Mouse (Mus musculus) embryonic facial prominence, embryonic 11.5 days (tissue): Measurements from ENCODE around the gene Ccdc12. TPM values are rescaled to one million over a fixed set of nuclear protein-coding genes. Genes with fewer than 3 reads are reported as not detected.

Experiments used
- ATAC-seq: fragments of 200-750 bp; cut with Nextera tagmentation; replicated peaks from 2 replicates; pipeline ENCODE4 v1.8.0; 2017; ENCODE audit warnings: low read depth; ENCODE audit not compliant: insufficient number of reproducible peaks, low FRiP score, low TSS enrichment
- DNase-seq: peaks from one replicate; pipeline ENCODE4 v3.0.0-alpha.2; 2015; ENCODE audit warnings: low spot score
- H3K27ac ChIP-seq: fragments of 300-500 bp; sonication (generic); replicated peaks from 2 replicates; pipeline ENCODE4 v1.5.1; 2014; ENCODE audit warnings: mild to moderate bottlenecking, low read depth, low read length, control low read depth
- H3K27me3 ChIP-seq: fragments of 300-500 bp; sonication (generic); 2 replicates; pipeline ENCODE4 v1.6.1; 2014; ENCODE audit warnings: mild to moderate bottlenecking, low read length, moderate library complexity, mixed read lengths; ENCODE audit not compliant: control insufficient read depth, insufficient read depth
- H3K36me3 ChIP-seq: fragments of 300-500 bp; sonication (generic); replicated peaks from 2 replicates; pipeline ENCODE4 v1.6.1; 2014; ENCODE audit warnings: low read depth, mild to moderate bottlenecking, low read length, moderate library complexity, mixed read lengths; ENCODE audit not compliant: control insufficient read depth, insufficient read depth
- H3K4me1 ChIP-seq: fragments of 300-500 bp; sonication (generic); 2 replicates; pipeline ENCODE4 v1.6.1; 2014; ENCODE audit warnings: low read length, mixed read lengths; ENCODE audit not compliant: control insufficient read depth, insufficient read depth
- H3K4me2 ChIP-seq: fragments of 300-500 bp; sonication (generic); 2 replicates; pipeline ENCODE4 v1.6.1; 2014; ENCODE audit warnings: low read depth, mild to moderate bottlenecking, control low read depth, low read length, moderate library complexity
- H3K4me3 ChIP-seq: fragments of 300-500 bp; sonication (generic); 2 replicates; pipeline ENCODE4 v1.5.1; 2014; ENCODE audit warnings: low read depth, low read length, control low read depth
- H3K9ac ChIP-seq: fragments of 300-500 bp; sonication (generic); replicated peaks from 2 replicates; pipeline ENCODE4 v1.6.1; 2014; ENCODE audit warnings: mild to moderate bottlenecking, control low read depth, low read length
- H3K9me3 ChIP-seq: fragments of 300-500 bp; sonication (generic); replicated peaks from 2 replicates; pipeline ENCODE4 v1.6.1; 2016; ENCODE audit warnings: mild to moderate bottlenecking, low read length, inconsistent platforms, mixed read lengths; ENCODE audit not compliant: control insufficient read depth
- WGBS: fragments of 180-500 bp; shearing (Covaris S2); extraction: QIAGEN DNeasy Blood & Tissue Kit; methylation state at CpG from one replicate; pipeline ENCODE4 v1.1.7; 2014; 5-methylcytosine and 5-hydroxymethylcytosine counted together
- microRNA-seq: library from miRNA; unstranded; fragments of <30 nt; microRNA quantifications from one replicate; pipeline ENCODE4, GENCODE M21; 2016; ENCODE audit warnings: borderline number of aligned reads
- polyA plus RNA-seq: library from polyadenylated mRNA; unstranded; fragments of >200 nt; fragmentation: Nextera tagmentation; extraction: Ambion mirVana; gene quantifications from 2 replicates; pipeline ENCODE4 v1.2.1, GENCODE M21; 2014

Ccdc12 gene
- polyA plus RNA-seq, 1 experiment from 2014 or later, result 118 TPM

GRCm38 (mm10) chr9:110752917-110753435 lies 96.7 kb downstream of the Ccdc12 start:
- H3K4me1 ChIP-seq, result no peaks in the 10 kb centered on the region
- no peaks in the 10 kb centered on the region for H3K9me3 ChIP-seq
- H3K4me3 ChIP-seq, result no peak overlapping the region
- H3K27ac ChIP-seq, result no peak overlapping the region
- no peaks in the 10 kb centered on the region for H3K27me3 ChIP-seq
- no peak overlapping the region for H3K9ac ChIP-seq
- ATAC-seq (no peak), DNase-seq (no peak)
- H3K36me3 ChIP-seq, result no peaks in the 10 kb centered on the region
- no peak overlapping the region for H3K4me2 ChIP-seq
- WGBS, result 81% methylated on average over 4 of the region's 4 CpGs

- DNase-seq (no peak), ATAC-seq (no peak)
- H3K4me2 ChIP-seq, result no peak overlapping the region
- H3K9me3 ChIP-seq, result no peaks in the 10 kb centered on the region
- H3K27ac ChIP-seq, result no peak overlapping the region
- no peaks in the 10 kb centered on the region for H3K36me3 ChIP-seq
- 72% methylated on average over 4 of the region's 4 CpGs for WGBS
- H3K4me3 ChIP-seq, result no peak overlapping the region
- H3K9ac ChIP-seq, result no peak overlapping the region
- H3K4me1 ChIP-seq, result no peaks in the 10 kb centered on the region
- H3K27me3 ChIP-seq, result no peaks in the 10 kb centered on the region
Measured at GRCm38 (mm10) chr9:110753773-110754172, 97.5 kb downstream of the Ccdc12 start.

- no peaks in the 10 kb centered on the region; the same call in 1 of the 2 replicates for H3K4me1 ChIP-seq
- WGBS, result 72% methylated on average over 5 of the region's 5 CpGs
- H3K27me3 ChIP-seq, result no peaks in the 10 kb centered on the region
- no peak overlapping the region for H3K27ac ChIP-seq
- no peak overlapping the region for H3K4me3 ChIP-seq
- ATAC-seq (no peak), DNase-seq (no peak)
- no peak overlapping the region for H3K9ac ChIP-seq
- no peak overlapping the region for H3K4me2 ChIP-seq
- H3K36me3 ChIP-seq, result no peaks in the 10 kb centered on the region
- H3K9me3 ChIP-seq, result no peaks in the 10 kb centered on the region
Measured at GRCm38 (mm10) chr9:110757816-110758215, 101.5 kb downstream of the Ccdc12 start.

- no peak for ATAC-seq
- no peaks in the 10 kb centered on the region for H3K27me3 ChIP-seq
- H3K9ac ChIP-seq, result no peak overlapping the region
- H3K4me3 ChIP-seq, result no peak overlapping the region
- WGBS, result 77% methylated on average over 8 of the region's 8 CpGs
- no peak overlapping the region for H3K4me2 ChIP-seq
- H3K9me3 ChIP-seq, result no peaks in the 10 kb centered on the region
- no peaks in the 10 kb centered on the region; the same call in 1 of the 2 replicates for H3K4me1 ChIP-seq
- no peak for DNase-seq
- H3K27ac ChIP-seq, result no peak overlapping the region
- no peaks in the 10 kb centered on the region for H3K36me3 ChIP-seq
Measured at GRCm38 (mm10) chr9:110758605-110759004, 102.3 kb downstream of the Ccdc12 start.

- Histone ChIP-seq H3K4me1 (no peaks in the 10 kb centered on the region; the same call in 1 of the 2 replicates), H3K36me3 (no peaks in the 10 kb centered on the region), H3K4me2 (no peak overlapping the region), H3K4me3 (no peak overlapping the region), H3K27ac (no peak overlapping the region), H3K9me3 (no peaks in the 10 kb centered on the region), H3K27me3 (no peaks in the 10 kb centered on the region), H3K9ac (no peak overlapping the region)
- 37% methylated on average over 2 of the region's 2 CpGs for WGBS
- ATAC-seq (no peak), DNase-seq (peak; percentile 70)
Measured at GRCm38 (mm10) chr9:110759265-110759664, 103.0 kb downstream of the Ccdc12 start.

GRCm38 (mm10) chr9:110760886-110761285 lies 104.6 kb downstream of the Ccdc12 start:
- no peaks in the 10 kb centered on the region; the same call in 1 of the 2 replicates for H3K4me1 ChIP-seq
- ATAC-seq (no peak), DNase-seq (no peak)
- no peak overlapping the region for H3K27ac ChIP-seq
- no peak overlapping the region for H3K4me2 ChIP-seq
- H3K27me3 ChIP-seq, result no peaks in the 10 kb centered on the region
- WGBS, result 77% methylated on average over 8 of the region's 8 CpGs
- no peak overlapping the region for H3K4me3 ChIP-seq
- no peaks in the 10 kb centered on the region for H3K36me3 ChIP-seq
- no peaks in the 10 kb centered on the region for H3K9me3 ChIP-seq
- H3K9ac ChIP-seq, result no peak overlapping the region

Small RNAs within 50 kb of the gene (microRNA-seq; reads per million reads assigned to microRNA genes)
- gene Mir8107, result not detected

Other genes starting within 250 kb of the Ccdc12 start
- gene Ptpn23, start 248.3 kb upstream of the Ccdc12 start, polyA plus RNA-seq, result 11.0 and 14.6 TPM in 2 replicates
- 1.5 and 2.3 TPM in 2 replicates for gene Ngp, start 236.8 kb upstream of the Ccdc12 start, polyA plus RNA-seq
- 7.4 and 7.5 TPM in 2 replicates for gene Klhl18, start 179.8 kb upstream of the Ccdc12 start, polyA plus RNA-seq
- gene Kif9, start 179.5 kb upstream of the Ccdc12 start, polyA plus RNA-seq, result 0.59 and 1.2 TPM in 2 replicates
- 49.8 and 51.1 TPM in 2 replicates for gene Setd2, start 123.9 kb upstream of the Ccdc12 start, polyA plus RNA-seq
- gene Nradd, start 32.1 kb upstream of the Ccdc12 start, polyA plus RNA-seq, result 25.1 and 29.2 TPM in 2 replicates
- 0.70 and 0.71 TPM in 2 replicates for gene Nbeal2, start 2.3 kb upstream of the Ccdc12 start, polyA plus RNA-seq
- 2.8 and 14.9 TPM in 2 replicates for gene Myl3, start 85.4 kb downstream of the Ccdc12 start, polyA plus RNA-seq
- gene Pth1r, start 90.6 kb downstream of the Ccdc12 start, polyA plus RNA-seq, result 37.8 and 39.8 TPM in 2 replicates
- gene Prss42, start 141.7 kb downstream of the Ccdc12 start, polyA plus RNA-seq, result not detected in 2 replicates
- gene Prss44, start 157.5 kb downstream of the Ccdc12 start, polyA plus RNA-seq, result not detected in 2 replicates
- gene Prss43, start 170.2 kb downstream of the Ccdc12 start, polyA plus RNA-seq, result not detected in 2 replicates
- gene Prss45, start 178.1 kb downstream of the Ccdc12 start, polyA plus RNA-seq, result not detected in 2 replicates
- not detected in 2 replicates for gene Prss46, start 188.0 kb downstream of the Ccdc12 start, polyA plus RNA-seq
- 0.26 and 0.69 TPM in 2 replicates for gene Prss50, start 201.5 kb downstream of the Ccdc12 start, polyA plus RNA-seq
- 1.1 TPM in 2 replicates for gene Als2cl, start 223.4 kb downstream of the Ccdc12 start, polyA plus RNA-seq
- 0.13 and 0.29 TPM in 2 replicates for gene Tmie, start 223.6 kb downstream of the Ccdc12 start, polyA plus RNA-seq